8 mouse cellular contexts compared by ENCODE assay signal in genomic region chr10:79928030-79928694, GRCm38 (mm10). TPM values are rescaled to one million over a fixed set of nuclear protein-coding genes. Genes with fewer than 3 reads are reported as not detected.
DNase-seq lines count a peak whose midpoint lies in the region; ATAC-seq and TF ChIP-seq lines count a peak whose summit lies in the region.

No protein-coding gene starts in this region.

- H3K4me2 ChIP-seq in heart, postnatal 0 days (ENCODE audit: low read depth, low read length): peak overlapping the region; percentile 95
- peak overlapping the region; percentile 96 for H3K4me2 ChIP-seq in liver, embryonic 12.5 days

- peak; percentile 52 for DNase-seq in ovary, postnatal 36 days (ENCODE audit: low spot score)
- DNase-seq in ovary, postnatal 10 days (ENCODE audit: low spot score): no peak
- peak; percentile 58 for DNase-seq in cerebellum, adult 9-11 months
- no peak for DNase-seq in heart, postnatal 0 days (ENCODE audit: low spot score)
- peak; percentile 34 to 50 for DNase-seq in monocyte, adult 2 months (ENCODE audit: low read depth in 1 of 2, low spot score in 2 of 2)
- DNase-seq in right cerebral cortex, postnatal 10 days (ENCODE audit: low spot score in 2 of 2): no peak
- no peak for DNase-seq in layer of hippocampus, postnatal 36 days

- H3K36me3 ChIP-seq in heart, postnatal 0 days (replicated peaks; ENCODE audit: control insufficient read depth, insufficient read depth, low read length): 0 out of 2 replicates have a peak, but pooled peaks cover 7% of the 10 kb centered on the region
- H3K36me3 ChIP-seq in liver, embryonic 12.5 days: peaks cover 32% of the 10 kb centered on the region

- peak overlapping the region; percentile 86 for H3K27ac ChIP-seq in heart, postnatal 0 days (ENCODE audit: low read depth)
- peak overlapping the region; percentile 88 for H3K27ac ChIP-seq in liver, embryonic 12.5 days

- H3K4me1 ChIP-seq in heart, postnatal 0 days (ENCODE audit: control insufficient read depth, insufficient read depth): peaks cover 25% of the 10 kb centered on the region
- peaks cover 80% of the 10 kb centered on the region for H3K4me1 ChIP-seq in liver, embryonic 12.5 days

- H3K9me3 ChIP-seq in heart, postnatal 0 days (replicated peaks; ENCODE audit: control insufficient read depth, low read length): no peaks in the 10 kb centered on the region
- no peaks in the 10 kb centered on the region for H3K9me3 ChIP-seq in liver, embryonic 12.5 days (replicated peaks)

- WGBS in heart, postnatal 0 days: 2% methylated on average over 26 of the region's 29 CpGs
- WGBS in liver, embryonic 12.5 days (ENCODE audit: insufficient replicate concordance): 3% methylated on average over 29 of the region's 29 CpGs

- no peak for TF ChIP-seq EP300 in heart, postnatal 0 days (IDR thresholded peaks at IDR 0.05; ENCODE audit: low read depth)

- H3K4me3 ChIP-seq in heart, postnatal 0 days (ENCODE audit: low read depth, low read length): peak overlapping the region; percentile 88
- peak overlapping the region; percentile 85 for H3K4me3 ChIP-seq in liver, embryonic 12.5 days

- no peak for TF ChIP-seq CTCF in heart, postnatal 0 days (IDR thresholded peaks at IDR 0.05; ENCODE audit: low read depth)

- ATAC-seq in heart, postnatal 0 days (ENCODE audit: insufficient read depth, low read depth): no peak
- no peak for ATAC-seq in liver, embryonic 12.5 days

- H3K9ac ChIP-seq in heart, postnatal 0 days (replicated peaks; ENCODE audit: low read depth, low read length): peak overlapping the region; percentile 86
- H3K9ac ChIP-seq in liver, embryonic 12.5 days: peak overlapping the region; percentile 84

- peaks cover 2% of the 10 kb centered on the region; the same call in 1 of the 2 replicates for H3K27me3 ChIP-seq in heart, postnatal 0 days (ENCODE audit: control insufficient read depth, insufficient read depth, low read length)
- peaks cover 7% of the 10 kb centered on the region for H3K27me3 ChIP-seq in liver, embryonic 12.5 days (replicated peaks)

RNA-seq across cellular contexts. Expression of gene Arid3a, which starts 1.3 kb away (rescaled TPM):
- 5.3 and 5.6 TPM in 2 replicates for total RNA-seq in heart, postnatal 0 days (2014; rRNA removed; ENCODE audit: low replicate concordance)
- 0.65 and 0.77 TPM in 2 replicates for polyA plus RNA-seq in heart, postnatal 0 days (2015; fragmentation: Nextera tagmentation; extraction: Ambion mirVana)
- polyA plus RNA-seq in liver, embryonic 12.5 days (2016; fragmentation: Nextera tagmentation; extraction: Ambion mirVana): 5.6 and 6.4 TPM in 2 replicates
- 1 to 10 TPM; 4.8 to 5.1 TPM for total RNA-seq in layer of hippocampus, postnatal 36 days (2021)

RNA-seq across cellular contexts. Expression of gene R3hdm4, which starts 7.2 kb away (rescaled TPM):
- 40.9 and 58.4 TPM in 2 replicates for total RNA-seq in heart, postnatal 0 days (2014; rRNA removed; ENCODE audit: low replicate concordance)
- polyA plus RNA-seq in heart, postnatal 0 days (2015; fragmentation: Nextera tagmentation; extraction: Ambion mirVana): 104 and 107 TPM in 2 replicates
- 67.5 and 74.1 TPM in 2 replicates for polyA plus RNA-seq in liver, embryonic 12.5 days (2016; fragmentation: Nextera tagmentation; extraction: Ambion mirVana)
- total RNA-seq in layer of hippocampus, postnatal 36 days (2021): 100 to 1,000 TPM; 397 to 399 TPM

RNA-seq across cellular contexts. Expression of gene Kiss1r, which starts 11.4 kb away (rescaled TPM):
- total RNA-seq in heart, postnatal 0 days (2014; rRNA removed; ENCODE audit: low replicate concordance): not detected in 2 replicates
- 0.45 and 0.57 TPM in 2 replicates for polyA plus RNA-seq in heart, postnatal 0 days (2015; fragmentation: Nextera tagmentation; extraction: Ambion mirVana)
- 0.35 and 0.43 TPM in 2 replicates for polyA plus RNA-seq in liver, embryonic 12.5 days (2016; fragmentation: Nextera tagmentation; extraction: Ambion mirVana)
- 1 to 10 TPM; 6.4 to 6.8 TPM for total RNA-seq in layer of hippocampus, postnatal 36 days (2021)

RNA-seq across cellular contexts. Expression of gene Gm26602, which starts 17.5 kb away (rescaled TPM):
- not detected in 2 replicates for total RNA-seq in heart, postnatal 0 days (2014; rRNA removed; ENCODE audit: low replicate concordance)
- polyA plus RNA-seq in heart, postnatal 0 days (2015; fragmentation: Nextera tagmentation; extraction: Ambion mirVana): 4.0 and 6.0 TPM in 2 replicates
- polyA plus RNA-seq in liver, embryonic 12.5 days (2016; fragmentation: Nextera tagmentation; extraction: Ambion mirVana): 0.98 and 11.0 TPM in 2 replicates
- total RNA-seq in layer of hippocampus, postnatal 36 days (2021): not detected

RNA-seq across cellular contexts. Expression of gene Med16, which starts 19.4 kb away (rescaled TPM):
- 64.7 and 77.6 TPM in 2 replicates for total RNA-seq in heart, postnatal 0 days (2014; rRNA removed; ENCODE audit: low replicate concordance)
- polyA plus RNA-seq in heart, postnatal 0 days (2015; fragmentation: Nextera tagmentation; extraction: Ambion mirVana): 30.9 and 36.2 TPM in 2 replicates
- polyA plus RNA-seq in liver, embryonic 12.5 days (2016; fragmentation: Nextera tagmentation; extraction: Ambion mirVana): 26.6 and 27.4 TPM in 2 replicates
- total RNA-seq in layer of hippocampus, postnatal 36 days (2021): 10 to 100 TPM; 53.0 to 54.1 TPM

Comparison
In these comparisons a context has a peak if more than half of its experiments do, and no peak if none do; other contexts are left out.
1. DNase-seq: peak in ovary, postnatal 36 days (single experiment), cerebellum, adult 9-11 months (single experiment) and monocyte, adult 2 months (2 of 2); none in ovary, postnatal 10 days (single experiment), heart, postnatal 0 days (single experiment), right cerebral cortex, postnatal 10 days (0 of 2) and layer of hippocampus, postnatal 36 days (0 of 2).